Mouse (Mus musculus) spleen, postnatal 10 days (tissue): Measurements from ENCODE around the gene Xkr7.
A peak's percentile ranks its signal among the peaks of the same experiment; 100 is the strongest.

Source experiments
- DNase-seq, 2 experiments: peaks; one replicate each; pipeline ENCODE4 v3.0.0; 2021 to 2022; ENCODE audit warnings: low spot score in 2 of 2

The Xkr7 gene

GRCm38 (mm10) chr2:153071491-153072184 is 40.0 kb downstream of the Xkr7 start:
- no peak for DNase-seq

DNA sequence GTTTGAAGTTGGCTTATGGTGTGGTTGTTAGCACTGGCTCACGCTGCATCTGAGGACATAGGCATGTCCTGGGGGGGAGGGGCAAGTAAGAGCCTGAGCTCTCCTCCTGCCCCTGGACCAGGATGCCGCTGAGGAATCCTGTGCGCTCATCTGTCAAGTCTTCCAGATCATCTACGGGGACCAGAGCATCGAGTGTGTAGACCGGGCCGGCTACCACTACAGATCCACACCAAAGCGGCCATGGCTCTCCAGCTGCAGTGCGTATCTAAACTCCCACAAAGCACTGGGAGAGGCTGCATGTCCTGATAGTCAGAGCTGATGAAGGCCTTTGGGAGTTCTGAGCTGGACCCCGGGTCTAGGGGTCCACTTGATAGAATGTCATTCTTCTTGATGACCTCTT is 43.0 kb downstream of the Xkr7 start:
- no peak for DNase-seq

- no peak for DNase-seq
Measured at GRCm38 (mm10) chr2:153075961-153076360, 44.3 kb downstream of the Xkr7 start.

DNA sequence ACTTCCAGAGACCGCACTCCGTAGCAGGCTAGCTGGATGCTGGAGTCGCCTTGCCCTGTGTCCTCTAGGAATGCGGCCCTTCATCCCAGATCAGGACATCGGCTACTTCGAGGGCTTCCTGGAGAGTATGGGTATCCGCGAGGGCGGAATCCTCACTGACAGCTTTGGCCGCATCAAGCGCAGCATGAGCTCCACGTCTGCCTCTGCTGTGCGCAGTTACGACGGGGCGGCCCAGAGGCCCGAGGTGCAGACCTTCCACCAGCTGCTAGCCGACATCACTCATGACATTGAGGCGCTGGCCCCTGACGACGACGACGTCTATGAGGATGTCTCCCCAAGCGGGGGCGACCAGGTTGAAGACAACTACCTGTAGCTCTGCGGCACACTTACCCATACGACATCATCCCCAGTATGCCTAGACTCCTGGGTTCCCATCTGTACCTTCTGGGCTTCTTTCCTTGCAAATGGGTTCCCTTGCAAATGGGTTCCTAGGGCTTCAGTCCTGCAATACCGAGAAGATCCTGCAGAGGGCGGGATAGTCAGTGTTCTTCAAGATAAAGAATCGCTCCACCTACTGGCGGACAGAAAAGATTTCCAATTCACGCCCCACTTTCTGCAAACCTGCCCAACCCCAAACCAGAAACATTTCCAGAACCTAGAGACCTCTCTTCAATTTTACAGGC is 49.3 kb downstream of the Xkr7 start:
- peak; percentile 64 to 85 for DNase-seq

GRCm38 (mm10) chr2:153081866-153082265 is 50.2 kb downstream of the Xkr7 start:
- DNase-seq = no peak

DNA sequence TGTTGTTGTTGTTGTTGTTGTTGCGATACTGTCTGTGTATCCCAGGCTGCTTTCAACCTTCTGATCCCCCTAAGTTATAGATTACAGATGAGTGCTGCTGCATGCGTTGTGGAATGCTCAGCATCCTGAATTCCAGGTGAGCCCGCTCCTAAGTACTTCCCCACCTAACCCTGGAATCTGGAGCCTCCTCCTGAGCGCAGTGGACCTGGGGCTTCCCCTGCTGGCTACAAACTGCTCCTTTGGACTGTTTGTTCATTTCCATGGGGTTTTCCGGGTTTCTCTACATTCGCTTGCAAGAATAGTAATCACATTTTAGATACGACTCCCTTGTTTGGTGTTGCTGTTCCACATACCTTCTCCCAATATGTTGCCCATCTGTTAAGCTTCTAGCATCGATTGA is 51.6 kb downstream of the Xkr7 start:
- no peak for DNase-seq

DNA sequence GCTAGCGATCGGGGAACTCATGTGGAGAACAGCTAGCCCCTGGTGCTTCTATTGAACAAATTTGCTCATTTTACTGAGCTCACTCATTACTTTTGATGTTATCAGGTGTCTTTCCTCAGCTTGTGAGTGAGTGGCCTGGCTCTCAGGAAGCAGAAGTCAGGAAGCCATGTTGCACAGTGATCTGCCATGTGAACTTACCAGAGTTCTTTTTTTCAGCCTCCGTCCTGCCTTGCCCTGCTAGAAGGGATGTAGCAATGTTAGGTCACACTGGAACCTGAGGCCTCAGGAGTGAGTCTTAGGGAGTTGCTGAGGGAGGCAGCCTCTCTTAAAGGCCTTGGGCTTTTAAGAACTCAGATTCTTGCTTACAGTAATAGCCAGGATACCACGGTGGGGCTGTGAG is 52.2 kb downstream of the Xkr7 start:
- DNase-seq = no peak

- DNase-seq = peak in 1 of 2 experiments; percentile 53
Measured at GRCm38 (mm10) chr2:153084261-153084976, 52.8 kb downstream of the Xkr7 start.

- DNase-seq = no peak
Measured at GRCm38 (mm10) chr2:153085556-153085955, 53.9 kb downstream of the Xkr7 start.

- DNase-seq = no peak
Measured at GRCm38 (mm10) chr2:153086166-153086565, 54.5 kb downstream of the Xkr7 start.

GRCm38 (mm10) chr2:153087091-153087490 is 55.4 kb downstream of the Xkr7 start:
- no peak for DNase-seq

- DNase-seq = no peak
Measured at GRCm38 (mm10) chr2:153089316-153089715, 57.7 kb downstream of the Xkr7 start.

GRCm38 (mm10) chr2:153090551-153091165 is 59.0 kb downstream of the Xkr7 start:
- DNase-seq = peak; percentile 42 to 85
